Mouse (Mus musculus) brown adipose tissue, adult 24 weeks (tissue): ENCODE measurements at regions not wholly inside any gene's neighbourhood (a gene's known extent, or its start where the extent isn't known, plus 50 kb on each side); places are given as distances from the start of the nearest gene placed in this dataset.
A peak's percentile ranks its signal among the peaks of the same experiment; 100 is the strongest.

Source experiments
- H3K27ac ChIP-seq: fragments of 200-500 bp; replicated peaks from 2 replicates; pipeline ENCODE4 v1.5.1; 2012; ENCODE audit warnings: low read depth, mild to moderate bottlenecking, low read length
- H3K4me1 ChIP-seq: fragments of 200-500 bp; 2 replicates; pipeline ENCODE4 v1.6.1; 2012; ENCODE audit warnings: low read length, mixed read lengths; ENCODE audit not compliant: control insufficient read depth, insufficient read depth, insufficient read length
- H3K4me3 ChIP-seq: fragments of 200-500 bp; 2 replicates; pipeline ENCODE4 v1.5.1; 2012; ENCODE audit warnings: low read depth, mild to moderate bottlenecking, low read length, moderate library complexity; ENCODE audit not compliant: insufficient read depth

DNA sequence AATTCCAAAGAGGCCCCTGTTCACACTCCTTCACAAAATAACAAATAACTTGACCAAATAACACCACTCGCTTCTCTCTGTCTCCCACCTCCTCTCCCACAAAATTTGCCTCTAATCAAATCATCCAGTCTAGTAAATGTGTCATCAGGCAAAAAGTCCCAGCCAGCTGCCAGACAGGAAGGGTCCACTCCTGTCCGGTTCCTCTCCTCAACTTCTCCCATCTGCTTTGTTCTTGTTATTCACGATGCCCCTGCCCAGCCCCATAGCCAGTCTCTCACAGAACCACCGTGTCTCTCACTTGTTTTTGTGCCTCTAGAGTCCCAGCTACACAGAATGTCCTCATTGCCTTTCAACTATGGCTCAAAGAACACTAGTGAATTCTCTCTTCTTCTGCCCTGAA lies 53.8 kb downstream of the Ch25h start:
- Histone ChIP-seq H3K4me3 (no peak overlapping the region), H3K4me1 (peaks cover 8% of the 10 kb centered on the region; the same call in 1 of the 2 replicates), H3K27ac (no peak overlapping the region)

GRCm38 (mm10) chr19:34420293-34420792 lies 54.6 kb downstream of the Ch25h start:
- no peak overlapping the region for H3K27ac ChIP-seq

GRCm38 (mm10) chr19:34407176-34407575 lies 67.8 kb downstream of the Ch25h start:
- Histone ChIP-seq H3K4me3 (no peak overlapping the region), H3K4me1 (no peaks in the 10 kb centered on the region), H3K27ac (no peak overlapping the region)

More at GRCm38 (mm10) chr19:34420293-34420792, 54.6 kb downstream of the Ch25h start:
- H3K4me1 ChIP-seq = peaks cover 8% of the 10 kb centered on the region; the same call in 1 of the 2 replicates
- H3K4me3 ChIP-seq = no peak overlapping the region

- no peak overlapping the region for H3K4me3 ChIP-seq
- H3K4me1 ChIP-seq = no peaks in the 10 kb centered on the region
- H3K27ac ChIP-seq = no peak overlapping the region
These were observed 68.3 kb downstream of the Ch25h start for GRCm38 (mm10) chr19:34406710-34407109.

- no peak overlapping the region for H3K4me3 ChIP-seq
- peak overlapping the region; percentile 82 for H3K27ac ChIP-seq
These were observed 78.7 kb downstream of the Ch25h start for GRCm38 (mm10) chr19:34396276-34396675.

GRCm38 (mm10) chr19:34389940-34390339 lies 85.0 kb downstream of the Ch25h start:
- Histone ChIP-seq H3K4me1 (peaks cover 8% of the 10 kb centered on the region; the same call in 1 of the 2 replicates), H3K27ac (peak overlapping the region; percentile 78; the same call in 1 of the 2 replicates), H3K4me3 (no peak overlapping the region)

More at GRCm38 (mm10) chr19:34396276-34396675, 78.7 kb downstream of the Ch25h start:
- H3K4me1 ChIP-seq = peaks cover 4% of the 10 kb centered on the region; the same call in 1 of the 2 replicates

GRCm38 (mm10) chr19:34382551-34382950 lies 92.1 kb downstream of the Fas start:
- Histone ChIP-seq H3K4me1 (no peaks in the 10 kb centered on the region; the same call in 1 of the 2 replicates), H3K27ac (no peak overlapping the region), H3K4me3 (no peak overlapping the region)
